Mouse (Mus musculus) liver, embryonic 11.5 days (tissue): ENCODE data around the gene Acot6. TPM values are rescaled to one million over a fixed set of nuclear protein-coding genes. Genes with fewer than 3 reads are reported as not detected.
"Not testable (repeated sequence)": the region's sequence is repeated elsewhere in the genome, so short reads cannot be mapped to it uniquely, and the experiment has no call there.

Source experiments
- ATAC-seq: fragments of 200-750 bp; cut with Nextera tagmentation; replicated peaks from 2 replicates; pipeline ENCODE4 v1.8.0; 2017; ENCODE audit warnings: moderate number of reproducible peaks, mild to moderate bottlenecking, moderate TSS enrichment, moderate library complexity; ENCODE audit not compliant: low FRiP score
- DNase-seq: peaks from one replicate; pipeline ENCODE4 v3.0.0-alpha.2; 2017; ENCODE audit warnings: low spot score
- H3K27ac ChIP-seq: fragments of 300-500 bp; sonication (generic); 2 replicates; pipeline ENCODE4 v1.5.1; 2014; ENCODE audit warnings: mild to moderate bottlenecking, low read depth, low read length, control low read depth
- H3K27me3 ChIP-seq: fragments of 300-500 bp; sonication (generic); replicated peaks from 2 replicates; pipeline ENCODE4 v1.6.1; 2014; ENCODE audit warnings: low read length, mixed read lengths; ENCODE audit not compliant: control insufficient read depth, insufficient read depth
- H3K36me3 ChIP-seq: fragments of 300-500 bp; sonication (generic); 2 replicates; pipeline ENCODE4 v1.6.1; 2014; ENCODE audit warnings: mild to moderate bottlenecking, low read length, moderate library complexity, mixed read lengths; ENCODE audit not compliant: control insufficient read depth, insufficient read depth
- H3K4me1 ChIP-seq: fragments of 300-500 bp; sonication (generic); replicated peaks from 2 replicates; pipeline ENCODE4 v1.6.1; 2014; ENCODE audit warnings: low read length, mixed read lengths; ENCODE audit not compliant: control insufficient read depth, insufficient read depth
- H3K4me2 ChIP-seq: fragments of 300-500 bp; sonication (generic); 2 replicates; pipeline ENCODE4 v1.6.1; 2014; ENCODE audit warnings: mild to moderate bottlenecking, control low read depth, moderate library complexity
- H3K4me3 ChIP-seq: fragments of 300-500 bp; sonication (generic); 2 replicates; pipeline ENCODE4 v1.5.1; 2014; ENCODE audit warnings: low read depth, low read length, control low read depth
- H3K9ac ChIP-seq: fragments of 300-500 bp; sonication (generic); 2 replicates; pipeline ENCODE4 v1.6.1; 2014; ENCODE audit warnings: low read depth, low read length, control low read depth
- H3K9me3 ChIP-seq: fragments of 300-500 bp; sonication (generic); 2 replicates; pipeline ENCODE4 v1.6.1; 2016; ENCODE audit warnings: low read length, inconsistent platforms, mixed read lengths; ENCODE audit not compliant: control insufficient read depth
- WGBS: fragments of 180-500 bp; shearing (Covaris S2); extraction: QIAGEN DNeasy Blood & Tissue Kit; methylation state at CpG from one replicate; pipeline ENCODE4 v1.1.7; 2014; 5-methylcytosine and 5-hydroxymethylcytosine counted together
- polyA plus RNA-seq: library from polyadenylated mRNA; unstranded; fragments of >200 nt; fragmentation: Nextera tagmentation; extraction: Ambion mirVana; gene quantifications from 2 replicates; pipeline ENCODE4 v1.2.1, GENCODE M21; 2014

Acot6 gene
- polyA plus RNA-seq, 1 experiment from 2014 or later, result 1.4 TPM

GRCm38 (mm10) chr12:84063228-84063627 is 37.2 kb upstream of the Acot6 start:
- no peak overlapping the region for H3K9ac ChIP-seq
- ATAC-seq (no peak), DNase-seq (no peak)
- no peak overlapping the region for H3K27ac ChIP-seq
- H3K36me3 ChIP-seq, result no peaks in the 10 kb centered on the region
- H3K27me3 ChIP-seq, result peaks cover 9% of the 10 kb centered on the region
- WGBS, result 64% methylated on average over 5 of the region's 5 CpGs
- no peak overlapping the region for H3K4me2 ChIP-seq
- no peaks in the 10 kb centered on the region for H3K9me3 ChIP-seq
- no peak overlapping the region for H3K4me3 ChIP-seq
- no peaks in the 10 kb centered on the region for H3K4me1 ChIP-seq

GRCm38 (mm10) chr12:84063833-84064232 is 36.6 kb upstream of the Acot6 start:
- Histone ChIP-seq H3K4me3 (no peak overlapping the region), H3K27me3 (peaks cover 15% of the 10 kb centered on the region), H3K9me3 (no peaks in the 10 kb centered on the region), H3K9ac (no peak overlapping the region), H3K27ac (no peak overlapping the region), H3K36me3 (no peaks in the 10 kb centered on the region), H3K4me1 (no peaks in the 10 kb centered on the region), H3K4me2 (no peak overlapping the region)
- ATAC-seq (no peak), DNase-seq (no peak)
- WGBS, result 69% methylated on average over 2 of the region's 2 CpGs

- 68% methylated on average over 8 of the region's 8 CpGs for WGBS
- H3K9ac ChIP-seq, result no peak overlapping the region
- H3K4me2 ChIP-seq, result no peak overlapping the region
- no peak overlapping the region for H3K27ac ChIP-seq
- no peaks in the 10 kb centered on the region for H3K9me3 ChIP-seq
- ATAC-seq (no peak), DNase-seq (no peak)
- H3K36me3 ChIP-seq, result no peaks in the 10 kb centered on the region
- peaks cover 23% of the 10 kb centered on the region for H3K27me3 ChIP-seq
- no peak overlapping the region for H3K4me3 ChIP-seq
- H3K4me1 ChIP-seq, result no peaks in the 10 kb centered on the region
These were observed 35.8 kb upstream of the Acot6 start for GRCm38 (mm10) chr12:84064621-84065020.

GRCm38 (mm10) chr12:84067752-84068151 is 32.7 kb upstream of the Acot6 start:
- WGBS, result 68% methylated on average over 4 of the region's 4 CpGs
- no peak overlapping the region for H3K4me3 ChIP-seq
- H3K4me2 ChIP-seq, result no peak overlapping the region
- no peak overlapping the region for H3K9ac ChIP-seq
- no peak overlapping the region for H3K27ac ChIP-seq
- H3K4me1 ChIP-seq, result no peaks in the 10 kb centered on the region
- DNase-seq, result no peak
- no peaks in the 10 kb centered on the region for H3K36me3 ChIP-seq
- H3K27me3 ChIP-seq, result peaks cover 40% of the 10 kb centered on the region
- H3K9me3 ChIP-seq, result no peaks in the 10 kb centered on the region
- ATAC-seq, result no peak

DNA sequence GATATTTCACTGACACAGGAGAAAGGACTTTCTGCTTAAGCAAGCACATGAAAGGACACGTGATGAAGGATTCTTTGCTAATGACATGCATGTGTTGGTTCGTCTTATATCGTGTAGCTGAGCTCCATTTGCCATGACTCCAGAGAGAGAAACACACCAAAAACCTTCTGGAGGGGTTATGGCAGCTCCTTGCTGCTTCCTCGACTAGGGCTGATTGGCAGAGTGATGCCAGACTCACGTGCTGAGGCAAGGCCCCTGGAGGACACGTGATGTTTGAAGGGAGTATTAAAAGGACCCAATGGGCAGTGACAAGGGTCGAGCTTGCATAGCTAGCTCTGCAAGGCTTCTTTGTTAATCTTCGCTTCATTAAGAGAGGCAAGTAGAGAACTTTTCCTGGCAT is 32.2 kb upstream of the Acot6 start:
- Histone ChIP-seq H3K4me1 (no peaks in the 10 kb centered on the region), H3K9me3 (no peaks in the 10 kb centered on the region), H3K27ac (no peak overlapping the region), H3K9ac (no peak overlapping the region), H3K36me3 (no peaks in the 10 kb centered on the region), H3K27me3 (peaks cover 40% of the 10 kb centered on the region), H3K4me2 (no peak overlapping the region), H3K4me3 (no peak overlapping the region)
- ATAC-seq (no peak), DNase-seq (no peak)
- 61% methylated on average over 8 of the region's 8 CpGs for WGBS

DNA sequence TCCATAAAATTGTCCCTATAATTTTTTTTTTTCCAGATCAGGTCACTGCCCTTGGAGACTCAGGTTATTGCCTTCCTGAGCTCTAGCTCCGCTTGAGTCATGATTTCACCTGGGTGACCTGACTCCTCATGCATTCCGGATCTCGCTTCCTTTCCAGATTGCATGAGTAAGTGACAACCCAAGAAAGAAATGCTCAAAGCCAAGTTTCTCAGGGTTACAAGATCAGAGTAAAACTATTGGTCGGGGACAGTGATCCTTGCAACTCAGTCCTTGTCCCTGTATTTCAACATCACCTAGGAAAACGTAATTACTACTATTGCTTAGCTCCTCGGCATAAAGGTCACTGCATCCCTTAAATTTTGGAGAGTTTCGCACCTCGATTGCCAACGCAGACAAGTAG is 31.5 kb upstream of the Acot6 start, which contains the start of gene Acot5:
Gene Acot5, plus strand, starts transcription at position 340 of the 400 bp plus-strand sequence.
- Histone ChIP-seq H3K27ac (no peak within 1 kb of the TSS), H3K27me3 (peaks cover 40% of the 10 kb centered on the region), H3K9me3 (no peaks in the 10 kb centered on the region), H3K36me3 (no peaks in the 10 kb centered on the region), H3K4me1 (no peaks in the 10 kb centered on the region), H3K4me2 (peak within 1 kb of the TSS; percentile 61), H3K9ac (no peak within 1 kb of the TSS), H3K4me3 (peak within 1 kb of the TSS; percentile 40)
- ATAC-seq (no peak), DNase-seq (no peak)
- 46% methylated on average over 9 of the region's 9 CpGs for WGBS

DNA sequence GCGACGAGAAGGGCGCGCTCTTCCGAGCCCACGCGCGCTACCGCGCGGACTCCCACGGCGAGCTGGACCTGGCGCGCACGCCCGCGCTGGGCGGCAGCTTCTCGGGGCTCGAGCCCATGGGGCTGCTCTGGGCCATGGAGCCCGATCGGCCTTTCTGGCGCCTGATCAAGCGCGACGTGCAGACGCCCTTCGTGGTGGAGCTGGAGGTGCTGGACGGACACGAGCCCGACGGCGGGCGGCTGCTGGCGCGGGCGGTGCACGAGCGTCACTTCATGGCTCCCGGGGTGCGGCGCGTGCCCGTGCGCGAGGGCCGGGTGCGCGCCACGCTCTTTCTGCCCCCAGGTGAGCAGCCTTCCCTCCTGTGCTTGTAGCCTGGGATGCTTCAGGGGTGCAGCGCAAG is 30.9 kb upstream of the Acot6 start:
- Histone ChIP-seq H3K4me3 (peak overlapping the region; percentile 40), H3K4me2 (peak overlapping the region; percentile 61), H3K27me3 (peaks cover 40% of the 10 kb centered on the region)
- not testable (repeated sequence) for H3K9ac ChIP-seq, H3K4me1 ChIP-seq, DNase-seq, H3K27ac ChIP-seq, H3K36me3 ChIP-seq, H3K9me3 ChIP-seq, ATAC-seq
- 4% methylated on average over 32 of the region's 52 CpGs for WGBS

DNA sequence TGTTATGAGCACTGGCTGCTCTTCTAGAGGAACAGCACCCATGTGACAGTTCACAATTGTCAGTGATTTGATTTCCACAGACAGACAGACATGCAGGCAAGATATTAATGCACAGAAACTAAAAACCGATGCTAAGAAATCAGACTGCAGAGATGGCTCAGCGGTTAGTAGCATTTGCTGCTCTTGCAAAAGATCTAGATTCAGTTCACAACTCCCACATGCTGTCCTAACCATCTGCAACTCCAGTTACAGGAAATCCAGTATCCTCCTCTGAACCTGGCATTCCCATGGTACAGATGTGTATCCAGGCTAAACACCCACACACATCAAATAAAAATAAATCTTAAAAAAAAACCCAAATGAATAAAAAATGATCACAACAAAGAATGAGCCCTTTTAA is 28.8 kb upstream of the Acot6 start:
- no peaks in the 10 kb centered on the region for H3K4me1 ChIP-seq
- no peak overlapping the region for H3K4me3 ChIP-seq
- no peak overlapping the region for H3K4me2 ChIP-seq
- WGBS, result 83% methylated on average over 2 of the region's 2 CpGs
- no peak overlapping the region for H3K27ac ChIP-seq
- DNase-seq (no peak), ATAC-seq (no peak)
- no peaks in the 10 kb centered on the region for H3K9me3 ChIP-seq
- no peak overlapping the region for H3K9ac ChIP-seq
- H3K36me3 ChIP-seq, result no peaks in the 10 kb centered on the region
- H3K27me3 ChIP-seq, result peaks cover 39% of the 10 kb centered on the region

DNA sequence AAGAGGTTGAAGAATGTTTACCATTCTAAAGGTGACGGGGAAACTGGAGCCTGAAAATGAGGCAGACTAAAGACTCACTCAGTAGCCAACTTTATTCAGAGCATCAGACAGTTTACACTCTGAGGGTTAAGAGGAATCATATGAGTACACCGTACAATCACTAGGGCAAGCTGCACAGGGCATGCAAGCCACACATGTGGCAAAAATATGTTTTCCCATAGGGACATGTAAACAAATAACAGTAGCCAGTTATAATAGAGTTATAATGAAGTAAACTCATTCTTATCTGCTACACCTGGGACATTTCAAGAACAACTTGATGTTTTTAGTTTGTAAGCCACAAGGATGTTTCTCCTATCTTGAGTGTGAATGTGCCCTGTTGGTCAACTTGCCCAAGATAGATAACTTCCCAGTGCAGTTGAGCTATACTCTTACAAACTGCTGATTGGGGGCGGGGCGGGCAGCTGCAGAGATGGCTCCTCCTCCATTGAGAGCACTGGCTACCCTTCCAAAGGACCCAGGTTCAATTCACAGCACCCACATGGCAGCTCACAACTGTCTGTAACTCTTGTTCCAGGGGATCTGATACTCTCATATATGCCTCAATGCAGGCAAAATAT is 23.0 kb upstream of the Acot6 start:
- no peaks in the 10 kb centered on the region for H3K27me3 ChIP-seq
- ATAC-seq (no peak), DNase-seq (peak; percentile 8)
- no peaks in the 10 kb centered on the region for H3K4me1 ChIP-seq
- H3K9ac ChIP-seq, result no peak overlapping the region
- no peaks in the 10 kb centered on the region for H3K9me3 ChIP-seq
- WGBS, result 80% methylated on average over 4 of the region's 4 CpGs
- no peaks in the 10 kb centered on the region for H3K36me3 ChIP-seq
- no peak overlapping the region for H3K4me2 ChIP-seq
- H3K27ac ChIP-seq, result no peak overlapping the region
- H3K4me3 ChIP-seq, result no peak overlapping the region
